Mouse (Mus musculus) ES-Bruce4 (cell line): ENCODE results near the gene Gm12184. TPM values are rescaled to one million over a fixed set of nuclear protein-coding genes. Genes with fewer than 3 reads are reported as not detected.

Experiments
- H3K27ac ChIP-seq: 2 replicates; pipeline ENCODE4 v1.5.1; 2012; ENCODE audit warnings: low read length, inconsistent platforms; ENCODE audit not compliant: insufficient read depth
- H3K27me3 ChIP-seq: 2 replicates; pipeline ENCODE4 v1.6.1; 2012; ENCODE audit warnings: mild to moderate bottlenecking, low read length, inconsistent platforms; ENCODE audit not compliant: control insufficient read depth, poor library complexity, insufficient read depth, severe bottlenecking
- H3K36me3 ChIP-seq: 2 replicates; pipeline ENCODE4 v1.6.1; 2012; ENCODE audit warnings: inconsistent platforms, mild to moderate bottlenecking, low read length, moderate library complexity; ENCODE audit not compliant: control insufficient read depth, poor library complexity, insufficient read depth, severe bottlenecking
- H3K4me1 ChIP-seq: one replicate; pipeline ENCODE4 v1.8.1; 2011; ENCODE audit warnings: low read length; ENCODE audit not compliant: control insufficient read depth, insufficient read depth
- H3K4me3 ChIP-seq: 2 replicates; pipeline ENCODE4 v1.5.1; 2011; ENCODE audit warnings: low read depth, mild to moderate bottlenecking, low read length
- H3K9ac ChIP-seq: 2 replicates; pipeline ENCODE4 v1.6.1; 2012; ENCODE audit warnings: low read depth, mild to moderate bottlenecking, inconsistent platforms; ENCODE audit not compliant: poor library complexity, severe bottlenecking
- H3K9me3 ChIP-seq: replicated peaks from 2 replicates; pipeline ENCODE4 v1.6.1; 2012; ENCODE audit warnings: mild to moderate bottlenecking, low read length, inconsistent platforms; ENCODE audit not compliant: control insufficient read depth, poor library complexity, insufficient read depth, severe bottlenecking
- CTCF ChIP-seq: IDR thresholded peaks from one replicate; pipeline ENCODE4 v1.8.1; 2011; ENCODE audit warnings: low read depth, low read length
- EP300 ChIP-seq: IDR thresholded peaks from 2 replicates; pipeline ENCODE4 v1.6.1; 2011; ENCODE audit warnings: low read depth, low read length; ENCODE audit not compliant: insufficient read depth
- POLR2A ChIP-seq: IDR thresholded peaks from one replicate; pipeline ENCODE4 v1.8.1; 2011; ENCODE audit warnings: low read length; ENCODE audit not compliant: insufficient read depth
- polyA plus RNA-seq: library from polyadenylated mRNA; stranded (reverse); fragments of >200 nt; gene quantifications from 2 replicates; pipeline ENCODE4 v1.2.4, GENCODE M21; 2011; ENCODE audit warnings: low read depth; ENCODE audit not compliant: missing spikeins, insufficient read depth, insufficient read length

The Gm12184 gene
- polyA plus RNA-seq, 1 experiment: 88.5 TPM

- H3K9ac ChIP-seq: no peak overlapping the region
- no peak overlapping the region for H3K27ac ChIP-seq
- no peaks in the 10 kb centered on the region for H3K27me3 ChIP-seq
- H3K4me1 ChIP-seq: no peaks in the 10 kb centered on the region
- no peaks in the 10 kb centered on the region for H3K9me3 ChIP-seq
- H3K4me3 ChIP-seq: no peak overlapping the region
- no peaks in the 10 kb centered on the region for H3K36me3 ChIP-seq
- no peak for TF ChIP-seq EP300
- no peak for TF ChIP-seq POLR2A
- no peak for TF ChIP-seq CTCF
Measured at GRCm38 (mm10) chr11:48863808-48864207, 37.4 kb upstream of the Gm12184 start.

- Histone ChIP-seq H3K36me3 (no peaks in the 10 kb centered on the region), H3K4me3 (no peak overlapping the region), H3K27me3 (no peaks in the 10 kb centered on the region), H3K9ac (no peak overlapping the region), H3K27ac (no peak overlapping the region), H3K9me3 (no peaks in the 10 kb centered on the region), H3K4me1 (no peaks in the 10 kb centered on the region)
- TF ChIP-seq POLR2A (no peak), CTCF (no peak), EP300 (no peak)
Measured at GRCm38 (mm10) chr11:48862784-48863319, 36.4 kb upstream of the Gm12184 start.

- 0 out of 2 replicates have a peak, but pooled peaks cover 2% of the 10 kb centered on the region for H3K27me3 ChIP-seq
- H3K4me3 ChIP-seq: no peak overlapping the region
- H3K27ac ChIP-seq: no peak overlapping the region
- H3K4me1 ChIP-seq: no peaks in the 10 kb centered on the region
- TF ChIP-seq POLR2A (no peak), CTCF (peak; percentile 21)
- no peak overlapping the region for H3K9ac ChIP-seq
- H3K9me3 ChIP-seq: no peaks in the 10 kb centered on the region
- H3K36me3 ChIP-seq: no peaks in the 10 kb centered on the region
Measured at GRCm38 (mm10) chr11:48859014-48859413, 32.6 kb upstream of the Gm12184 start.

GRCm38 (mm10) chr11:48853474-48854180, 27.2 kb upstream of the Gm12184 start:
- Histone ChIP-seq H3K4me3 (peak overlapping the region; percentile 98), H3K9ac (peak overlapping the region; percentile 72), H3K4me1 (no peaks in the 10 kb centered on the region), H3K9me3 (no peaks in the 10 kb centered on the region), H3K27me3 (0 out of 2 replicates have a peak, but pooled peaks cover 2% of the 10 kb centered on the region), H3K27ac (no peak overlapping the region), H3K36me3 (no peaks in the 10 kb centered on the region)
- TF ChIP-seq EP300 (no peak), CTCF (no peak)

- Histone ChIP-seq H3K4me1 (no peaks in the 10 kb centered on the region), H3K27me3 (0 out of 2 replicates have a peak, but pooled peaks cover 2% of the 10 kb centered on the region), H3K9me3 (no peaks in the 10 kb centered on the region), H3K27ac (no peak overlapping the region), H3K36me3 (no peaks in the 10 kb centered on the region), H3K9ac (peak overlapping the region; percentile 72), H3K4me3 (peak overlapping the region; percentile 98)
- TF ChIP-seq EP300 (no peak), CTCF (no peak), POLR2A (no peak)
Measured at GRCm38 (mm10) chr11:48852624-48853473, 26.4 kb upstream of the Gm12184 start.

- H3K4me1 ChIP-seq: no peaks in the 10 kb centered on the region
- H3K27ac ChIP-seq: no peak overlapping the region
- H3K9me3 ChIP-seq: no peaks in the 10 kb centered on the region
- no peak for TF ChIP-seq POLR2A
- TF ChIP-seq CTCF: no peak
- TF ChIP-seq EP300: no peak
- no peak overlapping the region for H3K4me3 ChIP-seq
- 0 out of 2 replicates have a peak, but pooled peaks cover 2% of the 10 kb centered on the region for H3K27me3 ChIP-seq
- no peak overlapping the region for H3K9ac ChIP-seq
- H3K36me3 ChIP-seq: no peaks in the 10 kb centered on the region
Measured at GRCm38 (mm10) chr11:48852190-48852589, 25.7 kb upstream of the Gm12184 start.
